Mouse (Mus musculus) cerebellum, adult 2 months (tissue): ENCODE data around the gene Psmb11.

Experiments
- CTCF ChIP-seq: fragments of 200-500 bp; IDR thresholded peaks from 2 replicates; pipeline ENCODE4 v1.5.1; 2011; ENCODE audit warnings: low read depth, mild to moderate bottlenecking, control low read depth, low read length, moderate library complexity, borderline replicate concordance; ENCODE audit not compliant: insufficient read depth
- POLR2A ChIP-seq: fragments of 200-500 bp; IDR thresholded peaks from 2 replicates; pipeline ENCODE4 v1.6.1; 2011; ENCODE audit warnings: low read length, control low read depth, borderline replicate concordance; ENCODE audit not compliant: insufficient read depth

DNA sequence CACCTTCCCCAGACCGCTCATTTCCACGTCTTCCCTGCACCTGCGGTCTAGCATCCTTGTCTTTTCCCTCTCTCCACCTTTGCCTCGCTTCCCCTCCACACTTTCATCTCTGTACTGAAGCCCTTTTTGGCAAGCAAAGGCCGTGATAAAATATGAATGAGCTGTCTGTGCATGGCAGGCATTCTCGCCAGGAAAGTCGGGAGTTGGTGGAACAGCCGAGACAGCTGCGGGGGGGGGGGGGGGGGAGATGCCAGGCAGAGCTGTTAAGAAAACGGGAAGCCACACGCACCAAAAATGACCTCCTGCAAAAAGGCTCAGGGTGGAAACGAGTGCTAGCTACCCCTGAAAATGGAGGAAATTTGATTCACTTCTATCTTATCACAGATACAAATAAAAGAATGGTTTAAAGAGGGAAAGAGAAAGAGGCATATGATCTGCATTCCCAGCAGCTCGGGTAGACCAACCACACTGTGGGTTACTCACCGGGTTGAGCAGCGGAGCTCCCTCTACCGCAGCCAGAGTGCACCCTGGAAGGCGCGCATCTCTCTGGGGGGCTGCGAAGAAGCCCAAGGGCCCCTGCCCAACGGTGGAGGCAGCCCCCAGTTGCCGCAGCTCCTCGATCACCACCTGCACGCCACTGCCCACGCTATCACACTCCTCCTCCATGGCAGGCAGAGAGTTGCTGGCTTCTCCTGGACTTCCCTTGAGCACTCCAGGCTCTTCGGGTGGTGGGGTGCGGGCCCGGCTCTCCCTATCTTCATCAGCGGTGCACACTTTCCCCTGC lies 26.4 kb upstream of the Psmb11 start:
- no peak for TF ChIP-seq POLR2A
- no peak for TF ChIP-seq CTCF
